8 mouse cellular contexts compared by ENCODE assay signal in genomic region chr7:139187771-139188633, GRCm38 (mm10). TPM values are rescaled to one million over a fixed set of nuclear protein-coding genes. Genes with fewer than 3 reads are reported as not detected.
A peak's percentile ranks its signal among the peaks of the same experiment; 100 is the strongest.
DNase-seq lines count a peak whose midpoint lies in the region; ATAC-seq and TF ChIP-seq lines count a peak whose summit lies in the region.

No protein-coding gene starts in this region.

- POLR2A ChIA-PET in Patski (lab: Charles Lee): no interaction called here

- under 1% methylated on average over 77 of the region's 94 CpGs for WGBS in lung, postnatal 0 days

- H3K9me3 ChIP-seq in lung, postnatal 0 days (ENCODE audit: low read length): no peaks in the 10 kb centered on the region

- peak overlapping the region; percentile 99 for H3K4me2 ChIP-seq in lung, postnatal 0 days (replicated peaks; ENCODE audit: low read depth, low read length)

- peak overlapping the region; percentile 59 for H3K4me3 ChIP-seq in lung, postnatal 0 days (ENCODE audit: low read depth, low read length)

- peaks cover 26% of the 10 kb centered on the region for H3K27me3 ChIP-seq in Patski
- peaks cover 9% of the 10 kb centered on the region for H3K27me3 ChIP-seq in lung, postnatal 0 days (replicated peaks; ENCODE audit: insufficient read depth, low read length)

- H3K9ac ChIP-seq in lung, postnatal 0 days (replicated peaks; ENCODE audit: low read depth): 0 out of 2 replicates have a peak overlapping the region, but pooled peaks have one; percentile 23

- H3K27ac ChIP-seq in lung, postnatal 0 days (ENCODE audit: low read length): no peak overlapping the region

- in situ Hi-C loops in Patski (cut with MboI; ENCODE audit: low pct_unique_long_range_greater_than_20kb): no loop called here

- ATAC-seq in Patski: peak; percentile 26
- peak; percentile 83 for ATAC-seq in frontal cortex, adult (ENCODE audit: low TSS enrichment)
- ATAC-seq in hematopoietic stem cell, adult 5-6 weeks (replicated peaks in 1 of 2; ENCODE audit: insufficient read depth in 1 of 2, low FRiP score in 2 of 2, low TSS enrichment in 1 of 2, low read depth in 1 of 2, poor library complexity in 2 of 2, severe bottlenecking in 2 of 2): peak; percentile 66 to 73; a peak in 3 of 4 replicates
- ATAC-seq in lung, postnatal 0 days: peak; percentile 98

- CTCF ChIA-PET in Patski (lab: Charles Lee): interaction anchor here (0.9 kb wide), 1 partner anchor 13 kb away, joined by 3 read pairs; no protein-coding TSS in a partner anchor

- DNase-seq in Patski (ENCODE audit: low read depth, low spot score): no peak
- peak; percentile 66 for DNase-seq in cerebellum, adult 8-10 months
- DNase-seq in layer of hippocampus, adult 9-11 months: peak; percentile 67
- DNase-seq in lung, postnatal 0 days (ENCODE audit: low spot score): peak; percentile 81
- peak; percentile 68 for DNase-seq in ovary, postnatal 14 days (ENCODE audit: low spot score)
- peak; percentile 62 for DNase-seq in urinary bladder, adult 2 months (ENCODE audit: low spot score)

- H3K4me1 ChIP-seq in lung, postnatal 0 days (ENCODE audit: insufficient read depth, low read depth, low read length): no peaks in the 10 kb centered on the region

- no peaks in the 10 kb centered on the region for H3K36me3 ChIP-seq in lung, postnatal 0 days (ENCODE audit: insufficient read depth, low read length)

- no peak for TF ChIP-seq EP300 in lung, postnatal 0 days (IDR thresholded peaks at IDR 0.05)

- no peak for TF ChIP-seq CTCF in Patski (IDR thresholded peaks at IDR 0.05)
- TF ChIP-seq CTCF in lung, postnatal 0 days (IDR thresholded peaks at IDR 0.05): no peak

RNA-seq across cellular contexts. Expression of gene Lrrc27, which starts 24.8 kb away (rescaled TPM):
- polyA plus RNA-seq in Patski (2021): 4.6 TPM
- total RNA-seq in hematopoietic stem cell, adult 5-6 weeks (2017): 2.8 and 9.5 TPM in 2 replicates
- 2.3 and 2.7 TPM in 2 replicates for polyA plus RNA-seq in lung, postnatal 0 days (2015; fragmentation: Nextera tagmentation; extraction: Ambion mirVana)
- 9.9 and 11.0 TPM in 2 replicates for polyA plus RNA-seq in urinary bladder, adult 2 months (2012; rRNA removed)

RNA-seq across cellular contexts. Expression of gene Stk32c, which starts 25.1 kb away (rescaled TPM):
- 0.13 TPM for polyA plus RNA-seq in Patski (2021)
- total RNA-seq in hematopoietic stem cell, adult 5-6 weeks (2017): not detected in 2 replicates
- 0.06 TPM in 1 of 2 replicates, not detected in the other for polyA plus RNA-seq in lung, postnatal 0 days (2015; fragmentation: Nextera tagmentation; extraction: Ambion mirVana)
- polyA plus RNA-seq in urinary bladder, adult 2 months (2012; rRNA removed): 15.1 and 15.8 TPM in 2 replicates

Comparison
In these comparisons a context has a peak if more than half of its experiments do, and no peak if none do; other contexts are left out.
1. ATAC-seq: peak in every context shown above with its lines; median percentile 98 in lung, postnatal 0 days; 83 in frontal cortex, adult; 70 in hematopoietic stem cell, adult 5-6 weeks; 26 in Patski.
2. RNA of gene Stk32c, which starts 25.1 kb away (polyA plus RNA-seq): 15.1 to 15.8 TPM in urinary bladder, adult 2 months; 0.13 TPM in Patski (single experiment) and 0.06 TPM in lung, postnatal 0 days; every median in the first group is over 10 times any median in the second.